Mouse (Mus musculus) heart, embryonic 13.5 days (tissue): ENCODE measurements around the gene Pigb. TPM values are rescaled to one million over a fixed set of nuclear protein-coding genes. Genes with fewer than 3 reads are reported as not detected.

ENCODE experiments used
- ATAC-seq: fragments of 200-750 bp; cut with Nextera tagmentation; 2 replicates; pipeline ENCODE4 v1.8.0; 2017; ENCODE audit warnings: moderate TSS enrichment; ENCODE audit not compliant: insufficient number of reproducible peaks, low FRiP score, low TSS enrichment; ENCODE audit errors: extremely low read depth
- H3K27ac ChIP-seq: fragments of 300-500 bp; sonication (generic); replicated peaks from 2 replicates; pipeline ENCODE4 v1.5.1; 2015; ENCODE audit warnings: moderate library complexity, mild to moderate bottlenecking, inconsistent platforms
- H3K27me3 ChIP-seq: fragments of 300-500 bp; sonication (generic); replicated peaks from 2 replicates; pipeline ENCODE4 v1.6.1; 2015; ENCODE audit warnings: mild to moderate bottlenecking, inconsistent platforms
- H3K36me3 ChIP-seq: fragments of 300-500 bp; sonication (generic); 2 replicates; pipeline ENCODE4 v1.6.1; 2015; ENCODE audit warnings: mild to moderate bottlenecking, inconsistent platforms
- H3K4me1 ChIP-seq: fragments of 300-500 bp; sonication (generic); 2 replicates; pipeline ENCODE4 v1.6.1; 2015; ENCODE audit warnings: inconsistent platforms
- H3K4me2 ChIP-seq: fragments of 300-500 bp; sonication (generic); 2 replicates; pipeline ENCODE4 v1.6.1; 2015; ENCODE audit warnings: inconsistent platforms, mild to moderate bottlenecking, moderate library complexity
- H3K4me3 ChIP-seq: fragments of 300-500 bp; sonication (generic); 2 replicates; pipeline ENCODE4 v1.5.1; 2015; ENCODE audit warnings: moderate library complexity, mild to moderate bottlenecking, inconsistent platforms
- H3K9ac ChIP-seq: fragments of 300-500 bp; sonication (generic); 2 replicates; pipeline ENCODE4 v1.6.1; 2015; ENCODE audit warnings: inconsistent platforms, mild to moderate bottlenecking, moderate library complexity
- H3K9me3 ChIP-seq: fragments of 300-500 bp; sonication (generic); 2 replicates; pipeline ENCODE4 v1.6.1; 2016; ENCODE audit warnings: inconsistent platforms
- WGBS: fragments of 180-500 bp; shearing (Covaris S2); methylation state at CpG from one replicate; pipeline ENCODE4 v1.1.7; 2015; ENCODE audit warnings: mixed read lengths; 5-methylcytosine and 5-hydroxymethylcytosine counted together
- microRNA-seq: library from miRNA; unstranded; fragments of <30 nt; microRNA quantifications from one replicate; pipeline ENCODE4, GENCODE M21; 2016
- polyA plus RNA-seq: library from polyadenylated mRNA; unstranded; fragments of >200 nt; fragmentation: Nextera tagmentation; extraction: Ambion mirVana; gene quantifications from 2 replicates; pipeline ENCODE4 v1.2.1, GENCODE M21; 2015

The Pigb gene
- polyA plus RNA-seq, 1 experiment from 2014 or later, result 7.1 TPM

DNA sequence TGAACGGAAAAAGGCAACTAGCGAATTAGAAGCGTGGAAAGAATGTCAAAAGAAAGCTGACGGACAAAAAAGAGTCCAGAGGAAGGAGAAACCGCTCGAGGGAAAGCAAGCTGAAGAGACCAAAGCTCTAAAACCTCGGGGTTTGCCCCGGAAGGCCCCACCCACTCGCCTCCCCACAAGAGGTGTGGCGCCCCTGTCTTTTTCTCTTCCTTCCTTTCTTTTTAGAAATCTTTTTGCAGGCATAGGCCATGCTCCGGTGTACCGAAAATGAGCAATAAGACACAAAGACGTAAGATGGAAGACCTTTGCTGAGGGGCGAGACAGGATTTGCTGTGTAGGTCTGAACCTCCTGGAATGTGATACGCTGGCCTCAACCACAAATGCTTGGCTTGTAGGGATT, 78.2 kb downstream of the Pigb start:
- Histone ChIP-seq H3K36me3 (no peaks in the 10 kb centered on the region), H3K9ac (no peak overlapping the region), H3K4me3 (no peak overlapping the region), H3K27me3 (no peaks in the 10 kb centered on the region), H3K4me2 (no peak overlapping the region), H3K4me1 (peaks cover 7% of the 10 kb centered on the region; the same call in 1 of the 2 replicates), H3K9me3 (no peaks in the 10 kb centered on the region), H3K27ac (no peak overlapping the region)
- 71% methylated on average over 15 of the region's 15 CpGs for WGBS
- ATAC-seq, result no peak

DNA sequence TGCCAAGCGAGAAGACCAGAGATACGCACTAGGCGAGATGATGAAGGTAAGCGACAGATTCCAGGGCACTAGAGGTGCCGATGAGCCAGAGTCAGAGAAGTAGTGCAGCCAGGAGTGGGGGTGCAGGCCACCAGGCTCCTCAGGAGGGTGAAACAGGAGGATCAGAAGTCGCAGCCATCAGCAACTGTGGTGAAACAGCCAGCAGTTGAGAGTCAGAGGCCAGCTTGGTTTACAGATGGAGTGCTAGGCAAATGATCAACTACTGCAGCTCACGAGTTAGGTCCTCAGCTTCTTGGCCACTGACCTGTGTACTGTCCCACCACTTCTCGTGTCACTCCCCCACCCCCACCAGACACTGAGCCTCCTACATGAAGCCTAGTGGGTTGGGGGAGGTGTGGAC, 78.8 kb downstream of the Pigb start:
- H3K4me3 ChIP-seq, result no peak overlapping the region
- 51% methylated on average over 8 of the region's 8 CpGs for WGBS

DNA sequence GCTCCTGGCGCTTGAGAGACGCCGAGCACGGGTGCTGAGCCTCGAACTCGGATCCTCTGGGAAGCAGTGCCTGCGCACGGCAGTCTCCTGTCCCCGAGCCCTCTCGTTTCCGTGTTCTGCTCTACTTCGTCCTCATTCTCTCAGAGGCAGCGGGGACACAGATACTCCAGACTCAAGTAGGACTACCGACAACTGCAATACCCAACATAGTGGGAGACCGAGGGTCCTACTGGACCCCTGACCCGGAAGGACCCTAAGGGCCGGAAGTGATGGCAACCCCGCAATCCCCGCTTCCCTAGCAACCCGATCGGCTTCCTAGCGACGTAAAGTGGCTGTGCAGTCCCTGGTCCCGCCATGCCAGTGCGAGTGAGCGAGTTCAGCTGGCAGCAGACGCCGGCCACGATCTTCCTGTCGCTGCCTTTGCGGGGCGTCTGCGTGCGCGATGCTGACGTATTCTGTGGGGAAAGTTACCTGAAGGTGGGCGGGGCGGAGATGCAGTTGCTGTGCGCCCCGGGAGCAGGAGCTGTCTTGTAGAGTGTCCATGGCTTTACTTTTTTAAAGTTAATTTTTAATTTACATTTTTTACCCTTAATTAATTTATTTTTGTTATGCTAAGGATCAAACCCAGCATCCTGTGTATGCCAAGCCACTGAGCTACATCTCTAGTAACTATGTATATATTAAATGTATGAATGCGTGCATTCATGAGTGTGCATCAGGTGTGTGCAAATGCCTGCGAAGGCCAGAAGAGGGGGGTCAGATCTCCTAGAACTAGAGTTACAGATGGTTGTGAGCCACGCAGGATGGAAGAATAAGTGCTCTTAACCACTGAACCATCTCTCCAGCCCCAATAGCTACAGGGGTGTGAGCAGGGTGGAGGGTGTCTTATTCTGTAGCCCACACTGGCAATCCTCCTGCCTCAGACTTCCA, 81.4 kb downstream of the Pigb start, which contains the start of the genes Dyx1c1 and Gm44503:
Gene Dyx1c1 (plus strand): TSS at position 265 of the 930 bp plus-strand sequence.
Gene Gm44503 (plus strand): TSS at position 332 of the 930 bp plus-strand sequence.
- H3K4me2 ChIP-seq, result peak within 1 kb of the TSS; percentile 75
- H3K27me3 ChIP-seq, result no peaks in the 10 kb centered on the region
- peaks cover 7% of the 10 kb centered on the region; the same call in 1 of the 2 replicates for H3K4me1 ChIP-seq
- WGBS, result 2% methylated on average over 43 of the region's 43 CpGs
- peak within 1 kb of the TSS; percentile 78 for H3K9ac ChIP-seq
- H3K4me3 ChIP-seq, result peak within 1 kb of the TSS; percentile 70
- ATAC-seq, result peak; percentile 54; the same call in 1 of the 2 replicates
- H3K9me3 ChIP-seq, result no peaks in the 10 kb centered on the region
- H3K27ac ChIP-seq, result peak within 1 kb of the TSS; percentile 39; the same call in 1 of the 2 replicates
- H3K36me3 ChIP-seq, result no peaks in the 10 kb centered on the region

More for the DNA sequence above, 78.8 kb downstream of the Pigb start:
- Histone ChIP-seq H3K36me3 (no peaks in the 10 kb centered on the region), H3K4me2 (no peak overlapping the region), H3K27me3 (no peaks in the 10 kb centered on the region), H3K4me1 (peaks cover 7% of the 10 kb centered on the region; the same call in 1 of the 2 replicates), H3K9me3 (no peaks in the 10 kb centered on the region), H3K9ac (no peak overlapping the region), H3K27ac (no peak overlapping the region)
- ATAC-seq, result no peak

Small RNA genes lying within 50 kb of the gene (microRNA-seq; reads per million reads assigned to microRNA genes)
- gene Gm27353, result not detected

Other genes with a start within 250 kb of the Pigb start
- gene Prtg, start 233.5 kb downstream of the Pigb start, polyA plus RNA-seq, result 0.87 and 0.92 TPM in 2 replicates
- 1.8 and 2.0 TPM in 2 replicates for gene Pygo1, start 114.7 kb downstream of the Pigb start, polyA plus RNA-seq
- 0.62 and 0.88 TPM in 2 replicates for gene Dyx1c1, start 81.6 kb downstream of the Pigb start, polyA plus RNA-seq
- gene Gm44503, start 81.5 kb downstream of the Pigb start, polyA plus RNA-seq, result not detected in 2 replicates
- 14.3 TPM in 2 replicates for gene Ccpg1os, start 55.0 kb downstream of the Pigb start, polyA plus RNA-seq
- gene Ccpg1, start 54.9 kb downstream of the Pigb start, polyA plus RNA-seq, result 25.9 and 29.2 TPM in 2 replicates
- 3.5 and 3.6 TPM in 2 replicates for gene Rab27a, start 4.5 kb upstream of the Pigb start, polyA plus RNA-seq
- gene Khdc3, start 61.5 kb upstream of the Pigb start, polyA plus RNA-seq, result not detected in 2 replicates
- gene Gm20509, start 62.1 kb upstream of the Pigb start, polyA plus RNA-seq, result not detected in 2 replicates
- 83.9 and 87.0 TPM in 2 replicates for gene Rsl24d1, start 73.0 kb upstream of the Pigb start, polyA plus RNA-seq